Mouse (Mus musculus) bone marrow, adult 2 months (tissue): ENCODE measurements around the gene Ccdc86. TPM values are rescaled to one million over a fixed set of nuclear protein-coding genes. Genes with fewer than 3 reads are reported as not detected.

Experiments
- H3K27ac ChIP-seq: fragments of 200-500 bp; 2 replicates; pipeline ENCODE4 v1.5.1; 2012; ENCODE audit warnings: low read depth, mild to moderate bottlenecking, control low read depth, inconsistent platforms, low read length; ENCODE audit not compliant: control insufficient read depth, poor library complexity, insufficient read depth
- H3K4me1 ChIP-seq: fragments of 200-500 bp; 2 replicates; pipeline ENCODE4 v1.6.1; 2011; ENCODE audit warnings: low read length; ENCODE audit not compliant: control insufficient read depth, insufficient read depth
- H3K4me3 ChIP-seq: fragments of 200-500 bp; replicated peaks from 2 replicates; pipeline ENCODE3; 2011; ENCODE audit warnings: mild to moderate bottlenecking, low read depth, low read length, control low read depth; ENCODE audit not compliant: control insufficient read depth
- CTCF ChIP-seq: fragments of 200-500 bp; IDR thresholded peaks from 2 replicates; pipeline ENCODE4 v1.5.1; 2011; ENCODE audit warnings: low read length, control low read depth; ENCODE audit not compliant: control insufficient read depth, insufficient read depth
- POLR2A ChIP-seq: fragments of 200-500 bp; IDR thresholded peaks from 2 replicates; pipeline ENCODE4 v1.6.1; 2011; ENCODE audit warnings: low read depth, mild to moderate bottlenecking, control low read depth, low read length, borderline replicate concordance; ENCODE audit not compliant: control insufficient read depth
- WGBS: fragments of 180-500 bp; shearing (Covaris S2); methylation state at CpG from one replicate; pipeline ENCODE4 v1.1.7; 2018; 5-methylcytosine and 5-hydroxymethylcytosine counted together
- polyA plus RNA-seq: library from polyadenylated mRNA; stranded (reverse); fragments of >200 nt; gene quantifications from 2 replicates; pipeline ENCODE4 v1.2.4, GENCODE M21; 2011; ENCODE audit warnings: low replicate concordance; ENCODE audit not compliant: missing spikeins, insufficient read depth, insufficient read length

Ccdc86 gene
- polyA plus RNA-seq, 1 experiment = 5.8 TPM

GRCm38 (mm10) chr19:10930641-10931040, 18.4 kb downstream of the Ccdc86 start:
- Histone ChIP-seq H3K4me3 (no peak overlapping the region), H3K27ac (no peak overlapping the region), H3K4me1 (peaks cover 2% of the 10 kb centered on the region; the same call in 1 of the 2 replicates)
- TF ChIP-seq CTCF (no peak), POLR2A (no peak)
- 38% methylated on average over 2 of the region's 2 CpGs for WGBS

- H3K4me1 ChIP-seq = peaks cover 2% of the 10 kb centered on the region; the same call in 1 of the 2 replicates
- H3K4me3 ChIP-seq = no peak overlapping the region
- TF ChIP-seq POLR2A (no peak), CTCF (no peak)
- no peak overlapping the region for H3K27ac ChIP-seq
- WGBS = 71% methylated on average over 4 of the region's 4 CpGs
Measured at GRCm38 (mm10) chr19:10926666-10927065, 22.4 kb downstream of the Ccdc86 start.

GRCm38 (mm10) chr19:10926123-10926621, 22.9 kb downstream of the Ccdc86 start:
- 77% methylated on average over 6 of the region's 6 CpGs for WGBS
- Histone ChIP-seq H3K27ac (no peak overlapping the region), H3K4me1 (peaks cover 2% of the 10 kb centered on the region; the same call in 1 of the 2 replicates), H3K4me3 (no peak overlapping the region)
- TF ChIP-seq POLR2A = no peak
- no peak for TF ChIP-seq CTCF

GRCm38 (mm10) chr19:10924220-10924619, 24.8 kb downstream of the Ccdc86 start:
- TF ChIP-seq POLR2A (no peak), CTCF (no peak)
- Histone ChIP-seq H3K27ac (no peak overlapping the region), H3K4me3 (no peak overlapping the region), H3K4me1 (no peaks in the 10 kb centered on the region)
- 62% methylated on average over 4 of the region's 4 CpGs for WGBS

- Histone ChIP-seq H3K4me1 (no peaks in the 10 kb centered on the region), H3K4me3 (no peak overlapping the region), H3K27ac (no peak overlapping the region)
- no peak for TF ChIP-seq POLR2A
- TF ChIP-seq CTCF = no peak
- WGBS = 62% methylated on average over 3 of the region's 3 CpGs
Measured at GRCm38 (mm10) chr19:10921058-10921457, 28.0 kb downstream of the Ccdc86 start.

GRCm38 (mm10) chr19:10920532-10920931, 28.5 kb downstream of the Ccdc86 start, which contains the start of gene Zp1:
Gene Zp1 (minus strand): TSS chr19:10920632.
- H3K4me3 ChIP-seq = no peak within 1 kb of the TSS
- no peak within 1 kb of the TSS for H3K27ac ChIP-seq
- TF ChIP-seq POLR2A = no peak
- no peak for TF ChIP-seq CTCF
- no peaks in the 10 kb centered on the region for H3K4me1 ChIP-seq
- 56% methylated on average over 2 of the region's 2 CpGs for WGBS

- Histone ChIP-seq H3K27ac (no peak overlapping the region), H3K4me1 (no peaks in the 10 kb centered on the region; the same call in 1 of the 2 replicates), H3K4me3 (no peak overlapping the region)
- WGBS = 83% methylated on average over 10 of the region's 10 CpGs
- TF ChIP-seq POLR2A (no peak), CTCF (no peak)
Measured at GRCm38 (mm10) chr19:10918321-10918991, 30.6 kb downstream of the Ccdc86 start.

GRCm38 (mm10) chr19:10916506-10916905, 32.6 kb downstream of the Ccdc86 start:
- 65% methylated on average over 5 of the region's 5 CpGs for WGBS
- no peak for TF ChIP-seq CTCF
- TF ChIP-seq POLR2A = no peak
- H3K4me1 ChIP-seq = no peaks in the 10 kb centered on the region; the same call in 1 of the 2 replicates

GRCm38 (mm10) chr19:10914870-10915269, 34.2 kb downstream of the Ccdc86 start:
- Histone ChIP-seq H3K27ac (no peak overlapping the region), H3K4me3 (no peak overlapping the region), H3K4me1 (no peaks in the 10 kb centered on the region; the same call in 1 of the 2 replicates)
- TF ChIP-seq POLR2A = no peak
- no peak for TF ChIP-seq CTCF
- WGBS = 7% methylated on average over 2 of the region's 2 CpGs

More at GRCm38 (mm10) chr19:10916506-10916905, 32.6 kb downstream of the Ccdc86 start:
- Histone ChIP-seq H3K4me3 (no peak overlapping the region), H3K27ac (no peak overlapping the region)
